Mouse (Mus musculus): ENCODE measurements around the gene Elmo1. TPM values are rescaled to one million over a fixed set of nuclear protein-coding genes. Genes with fewer than 3 reads are reported as not detected.

Gene Elmo1
- total and polyA plus RNA-seq, 2 experiments: 1.2 to 6.7 TPM

DNA sequence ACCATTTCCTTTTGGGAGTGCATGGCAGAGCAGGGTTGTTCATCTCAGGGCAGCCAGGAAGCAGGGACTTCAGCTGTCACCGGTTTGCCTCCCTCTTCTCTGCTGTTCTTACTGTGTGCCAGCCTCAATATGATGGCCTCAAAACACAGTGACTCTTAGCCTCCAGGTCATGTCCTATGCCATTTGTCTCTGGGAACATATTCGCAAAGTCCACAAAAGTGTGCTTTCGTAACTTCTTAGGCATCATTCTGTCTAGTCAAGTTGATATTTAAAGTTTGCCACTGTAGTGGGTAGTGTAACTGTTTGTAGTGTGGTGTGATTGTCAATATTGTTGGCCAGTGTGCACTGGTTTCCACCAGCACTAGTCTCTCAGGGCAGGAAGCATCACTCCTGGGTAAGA, 40.3 kb downstream of the Elmo1 start:
- Histone ChIP-seq H3K79me2 (ENCODE audit: control insufficient read depth, insufficient read depth, low read length) (no peaks in the 10 kb centered on the region), H3K36me3 (ENCODE audit: control insufficient read depth, insufficient read depth, low read length) (no peaks in the 10 kb centered on the region), H3K4me3 (ENCODE audit: insufficient read depth, low read depth, low read length) (no peak overlapping the region), H3K27me3 (ENCODE audit: control insufficient read depth, insufficient read depth, low read length) (no peaks in the 10 kb centered on the region), H3K27ac (replicated peaks; ENCODE audit: insufficient read depth, low read depth, low read length) (no peak overlapping the region), H3K9ac (ENCODE audit: low read depth, low read length) (no peak overlapping the region), H3K4me1 (ENCODE audit: control insufficient read depth, insufficient read depth, low read length) (peaks cover 6% of the 10 kb centered on the region; the same call in 1 of the 2 replicates)
- peak; percentile 92 for DNase-seq (ENCODE audit: extremely low read depth, low read depth, low spot score)
- WGBS: 14% methylated on average over 3 of the region's 3 CpGs
- TF ChIP-seq CTCF (IDR thresholded peaks at IDR 0.05; ENCODE audit: low read depth, low read length) (no peak), POLR2A (IDR thresholded peaks at IDR 0.05; ENCODE audit: extremely low read depth, insufficient read depth, low read length) (no peak)

DNA sequence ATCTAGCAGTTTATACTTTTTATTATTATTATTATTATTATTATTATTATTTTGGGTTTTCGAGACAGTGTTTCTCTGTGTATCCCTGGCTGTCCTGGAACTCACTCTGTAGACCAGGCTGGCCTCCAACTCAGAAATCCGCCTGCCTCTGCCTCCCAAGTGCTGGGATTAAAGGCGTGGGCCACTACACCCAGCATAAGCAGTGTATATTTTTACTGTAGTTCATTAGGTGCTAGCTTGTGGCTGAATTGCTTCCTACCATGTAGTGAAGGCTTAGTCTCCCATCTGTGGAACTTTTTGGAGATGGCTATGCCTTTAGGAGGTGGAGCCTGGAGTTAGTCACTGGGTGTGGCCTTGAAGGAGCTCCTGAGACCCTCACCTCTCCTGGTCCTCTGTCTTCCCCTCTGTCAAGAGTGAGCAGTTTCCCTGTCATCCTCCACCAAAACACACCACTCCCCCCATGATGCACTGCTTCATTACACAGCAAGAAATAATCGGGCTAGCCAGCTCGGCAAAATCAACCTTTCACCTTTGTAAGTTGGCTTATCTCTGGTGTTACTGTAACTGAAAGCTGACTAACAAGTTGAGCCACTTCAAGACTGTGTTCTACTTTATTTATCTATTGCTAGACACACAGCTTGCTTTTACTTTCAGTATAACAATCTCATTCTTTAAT, 41.1 kb downstream of the Elmo1 start:
- no peak overlapping the region; the same call in 1 of the 2 replicates for H3K9ac ChIP-seq (ENCODE audit: low read depth, low read length)
- no peak overlapping the region for H3K27ac ChIP-seq (replicated peaks; ENCODE audit: insufficient read depth, low read depth, low read length)
- peaks cover 6% of the 10 kb centered on the region; the same call in 1 of the 2 replicates for H3K4me1 ChIP-seq (ENCODE audit: control insufficient read depth, insufficient read depth, low read length)
- no peak for TF ChIP-seq POLR2A (IDR thresholded peaks at IDR 0.05; ENCODE audit: extremely low read depth, insufficient read depth, low read length)
- no peak for TF ChIP-seq CTCF (IDR thresholded peaks at IDR 0.05; ENCODE audit: low read depth, low read length)
- H3K4me3 ChIP-seq (ENCODE audit: insufficient read depth, low read depth, low read length): peak overlapping the region; percentile 25
- peak; percentile 78 for DNase-seq (ENCODE audit: extremely low read depth, low read depth, low spot score)
- H3K79me2 ChIP-seq (ENCODE audit: control insufficient read depth, insufficient read depth, low read length): no peaks in the 10 kb centered on the region
- 61% methylated on average over 5 of the region's 5 CpGs for WGBS
- no peaks in the 10 kb centered on the region for H3K27me3 ChIP-seq (ENCODE audit: control insufficient read depth, insufficient read depth, low read length)
- no peaks in the 10 kb centered on the region for H3K36me3 ChIP-seq (ENCODE audit: control insufficient read depth, insufficient read depth, low read length)

DNA sequence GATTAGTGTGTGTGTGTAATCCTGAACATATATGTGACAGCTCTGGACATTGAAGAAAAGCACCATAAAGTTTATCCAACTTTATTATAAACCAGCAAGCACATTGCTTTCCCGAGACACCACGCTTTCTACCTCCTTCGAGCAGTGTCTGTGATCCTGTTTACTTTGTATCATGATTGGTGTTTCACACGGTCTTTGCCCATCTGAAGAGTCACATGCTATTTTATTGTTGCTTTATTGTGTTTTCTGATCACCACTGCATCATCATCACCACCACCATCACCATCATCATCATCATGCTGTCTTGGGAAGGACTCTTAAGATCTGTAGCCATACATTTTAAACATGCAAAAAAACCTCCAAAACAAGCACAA, 41.6 kb downstream of the Elmo1 start:
- H3K27ac ChIP-seq (replicated peaks; ENCODE audit: insufficient read depth, low read depth, low read length): no peak overlapping the region
- peaks cover 6% of the 10 kb centered on the region; the same call in 1 of the 2 replicates for H3K4me1 ChIP-seq (ENCODE audit: control insufficient read depth, insufficient read depth, low read length)
- H3K79me2 ChIP-seq (ENCODE audit: control insufficient read depth, insufficient read depth, low read length): no peaks in the 10 kb centered on the region
- H3K9ac ChIP-seq (ENCODE audit: low read depth, low read length): no peak overlapping the region
- no peak overlapping the region for H3K4me3 ChIP-seq (ENCODE audit: insufficient read depth, low read depth, low read length)
- TF ChIP-seq POLR2A (IDR thresholded peaks at IDR 0.05; ENCODE audit: extremely low read depth, insufficient read depth, low read length) (no peak), CTCF (IDR thresholded peaks at IDR 0.05; ENCODE audit: low read depth, low read length) (no peak)
- no peak for DNase-seq (ENCODE audit: extremely low read depth, low read depth, low spot score)
- no peaks in the 10 kb centered on the region for H3K27me3 ChIP-seq (ENCODE audit: control insufficient read depth, insufficient read depth, low read length)
- no peaks in the 10 kb centered on the region for H3K36me3 ChIP-seq (ENCODE audit: control insufficient read depth, insufficient read depth, low read length)
- WGBS: 47% methylated on average over 4 of the region's 4 CpGs

DNA sequence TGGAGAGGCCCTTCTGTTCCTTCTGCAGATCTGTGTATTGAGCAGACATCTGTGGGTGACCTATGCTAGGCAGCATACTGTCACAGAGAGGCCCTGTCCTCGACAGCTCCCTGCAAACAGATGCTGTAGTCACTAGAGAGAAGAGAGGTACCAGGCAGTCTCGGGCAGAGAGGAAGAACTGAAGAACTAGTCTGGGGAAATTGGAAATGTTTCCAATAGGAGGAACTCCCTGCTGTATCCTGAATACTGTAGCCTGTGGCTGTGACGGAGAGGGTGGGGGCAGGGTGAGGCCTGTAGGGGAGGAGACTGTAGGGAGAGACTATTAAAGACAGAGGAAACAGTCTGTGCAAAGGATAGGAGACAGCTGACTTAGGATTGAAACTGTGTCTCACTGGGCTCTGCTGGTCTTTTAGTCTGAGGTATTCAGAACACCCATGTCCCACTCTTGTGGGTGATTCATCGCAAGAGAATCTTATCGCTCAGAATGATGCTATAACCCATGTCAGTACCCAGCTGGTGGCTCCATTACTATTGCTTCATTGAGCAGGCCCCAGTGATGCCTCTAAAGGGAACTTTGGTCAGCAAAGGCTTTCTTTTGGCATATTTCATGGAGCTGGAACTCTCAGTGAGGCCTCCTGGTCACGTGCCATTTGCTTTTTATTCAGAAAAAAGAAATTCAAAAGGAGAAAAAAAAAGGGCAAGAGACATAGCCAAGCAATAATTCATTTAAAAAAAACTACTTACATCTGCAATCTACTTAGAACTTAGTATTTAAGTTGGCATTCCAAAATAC, 43.4 kb downstream of the Elmo1 start:
- Histone ChIP-seq H3K27me3 (ENCODE audit: control insufficient read depth, insufficient read depth, low read length) (no peaks in the 10 kb centered on the region), H3K9ac (ENCODE audit: low read depth, low read length) (no peak overlapping the region), H3K27ac (replicated peaks; ENCODE audit: insufficient read depth, low read depth, low read length) (no peak overlapping the region), H3K4me1 (ENCODE audit: control insufficient read depth, insufficient read depth, low read length) (peaks cover 6% of the 10 kb centered on the region; the same call in 1 of the 2 replicates), H3K4me3 (ENCODE audit: insufficient read depth, low read depth, low read length) (no peak overlapping the region), H3K36me3 (ENCODE audit: control insufficient read depth, insufficient read depth, low read length) (no peaks in the 10 kb centered on the region), H3K79me2 (ENCODE audit: control insufficient read depth, insufficient read depth, low read length) (no peaks in the 10 kb centered on the region)
- no peak for DNase-seq (ENCODE audit: extremely low read depth, low read depth, low spot score)
- no peak for TF ChIP-seq CTCF (IDR thresholded peaks at IDR 0.05; ENCODE audit: low read depth, low read length)
- no peak for TF ChIP-seq POLR2A (IDR thresholded peaks at IDR 0.05; ENCODE audit: extremely low read depth, insufficient read depth, low read length)
- WGBS: 78% methylated on average over 6 of the region's 6 CpGs

DNA sequence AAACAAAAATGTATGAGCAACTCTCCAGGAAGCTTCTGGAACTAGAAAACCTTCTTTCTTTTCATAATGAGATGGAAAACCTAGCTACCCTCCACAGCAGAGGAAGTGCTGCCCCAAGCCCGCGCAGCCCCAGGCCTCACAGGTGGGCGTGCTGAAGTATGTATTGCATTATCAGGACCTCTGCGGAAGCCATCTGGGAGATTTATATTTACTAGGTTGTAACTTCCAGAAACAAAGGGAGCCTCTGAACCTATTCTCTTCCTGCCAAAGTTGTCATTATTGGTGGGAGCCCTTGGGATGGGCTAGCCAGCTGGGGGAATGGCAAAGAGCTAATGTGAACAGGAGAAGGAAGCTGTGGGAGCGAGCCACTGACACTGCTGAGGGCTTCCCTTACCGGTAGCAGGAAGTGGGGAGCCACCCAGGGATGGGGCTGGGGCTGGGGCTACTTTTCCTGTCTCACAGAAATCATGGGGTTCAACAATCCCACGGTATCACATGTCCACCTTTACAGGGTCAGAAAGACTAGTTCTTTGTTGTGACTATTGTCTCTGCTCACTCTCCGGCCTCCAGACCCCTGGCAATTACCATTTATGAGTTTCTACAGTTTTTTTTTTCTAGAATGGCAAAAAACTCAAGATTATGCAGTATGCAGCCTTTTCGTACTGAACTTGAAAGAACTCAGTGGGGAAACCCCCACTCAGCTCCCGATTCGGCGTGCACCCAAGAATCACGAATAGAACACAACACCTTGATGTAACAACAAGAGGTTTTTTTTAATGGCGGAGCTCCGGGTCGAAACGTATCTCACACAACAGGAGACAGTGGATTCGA, 44.2 kb downstream of the Elmo1 start:
- Histone ChIP-seq H3K79me2 (ENCODE audit: control insufficient read depth, insufficient read depth, low read length) (no peaks in the 10 kb centered on the region), H3K27me3 (ENCODE audit: control insufficient read depth, insufficient read depth, low read length) (no peaks in the 10 kb centered on the region), H3K4me1 (ENCODE audit: control insufficient read depth, insufficient read depth, low read length) (peaks cover 6% of the 10 kb centered on the region; the same call in 1 of the 2 replicates), H3K9ac (ENCODE audit: low read depth, low read length) (no peak overlapping the region), H3K36me3 (ENCODE audit: control insufficient read depth, insufficient read depth, low read length) (no peaks in the 10 kb centered on the region), H3K27ac (replicated peaks; ENCODE audit: insufficient read depth, low read depth, low read length) (no peak overlapping the region), H3K4me3 (ENCODE audit: insufficient read depth, low read depth, low read length) (no peak overlapping the region)
- no peak for TF ChIP-seq POLR2A (IDR thresholded peaks at IDR 0.05; ENCODE audit: extremely low read depth, insufficient read depth, low read length)
- TF ChIP-seq CTCF (IDR thresholded peaks at IDR 0.05; ENCODE audit: low read depth, low read length): no peak
- DNase-seq (ENCODE audit: extremely low read depth, low read depth, low spot score): no peak
- WGBS: 89% methylated on average over 18 of the region's 18 CpGs

All from liver, adult 2 months (tissue).